In genomic region chr2:60808822-60809221, GRCm38 (mm10) we compare ENCODE assay signal across 14 mouse cellular contexts.
DNase-seq lines count a peak whose midpoint lies in the region; ATAC-seq and TF ChIP-seq lines count a peak whose summit lies in the region.
"Had no signal": no experiment of that assay in that cellular context is flagged by ENCODE, and none has a peak within 500 bp of the region (broad histone marks: within the 10 kb centered on the region; RNA-seq: fewer than 3 reads in every experiment).

No protein-coding gene starts in this region.

- peaks cover 31% of the 10 kb centered on the region for H3K4me1 ChIP-seq in intestine, embryonic 16.5 days (ENCODE audit: control insufficient read depth, insufficient read depth, low read length)
- peaks cover 27% of the 10 kb centered on the region for H3K4me1 ChIP-seq in intestine, embryonic 15.5 days (replicated peaks)
- H3K4me1 ChIP-seq in ES-E14 (ENCODE audit: control insufficient read depth in 2 of 2, insufficient read depth in 2 of 2, low read length in 2 of 2, poor library complexity in 1 of 2), result peaks cover 11 to 25% of the 10 kb centered on the region in 2 experiments
- H3K4me1 ChIP-seq in liver, embryonic 16.5 days (ENCODE audit: control insufficient read depth, low read depth, low read length), result peaks cover 16% of the 10 kb centered on the region

- no peak for TF ChIP-seq CTCF in gastrocnemius, adult 2 months (IDR thresholded peaks at IDR 0.05)

- in situ Hi-C loops in ES-E14 (cut with MboI; ENCODE audit: low sequenced_read_pairs in 2 of 2, unreplicated experiment in 2 of 2), result no loop called here

- no peaks in the 10 kb centered on the region for H3K27me3 ChIP-seq in intestine, embryonic 16.5 days (replicated peaks; ENCODE audit: control insufficient read depth, insufficient read depth, low read length)
- no peaks in the 10 kb centered on the region for H3K27me3 ChIP-seq in intestine, embryonic 15.5 days (replicated peaks)
- H3K27me3 ChIP-seq in liver, embryonic 16.5 days (ENCODE audit: control insufficient read depth, insufficient read depth, low read depth, low read length), result no peaks in the 10 kb centered on the region

- 80% methylated on average over 6 of the region's 6 CpGs for WGBS in intestine, embryonic 16.5 days
- WGBS in intestine, embryonic 15.5 days, result 83% methylated on average over 6 of the region's 6 CpGs
- WGBS in liver, embryonic 16.5 days (ENCODE audit: insufficient replicate concordance), result 61% methylated on average over 6 of the region's 6 CpGs

- no peaks in the 10 kb centered on the region for H3K36me3 ChIP-seq in intestine, embryonic 16.5 days (ENCODE audit: control insufficient read depth, insufficient read depth, low read length)
- no peaks in the 10 kb centered on the region for H3K36me3 ChIP-seq in intestine, embryonic 15.5 days
- H3K36me3 ChIP-seq in ES-E14 (ENCODE audit: control insufficient read depth, insufficient read depth, low read length, poor library complexity, severe bottlenecking), result no peaks in the 10 kb centered on the region
- H3K36me3 ChIP-seq in liver, embryonic 16.5 days (ENCODE audit: control insufficient read depth, insufficient read depth), result no peaks in the 10 kb centered on the region

- H3K27ac ChIP-seq in gastrocnemius, adult 2 months, result peak overlapping the region; percentile 68
- peak overlapping the region; percentile 54; the same call in 1 of the 2 replicates for H3K27ac ChIP-seq in intestine, embryonic 16.5 days (ENCODE audit: low read length)
- H3K27ac ChIP-seq in intestine, embryonic 15.5 days, result no peak overlapping the region
- H3K27ac ChIP-seq in ES-E14 (ENCODE audit: insufficient read depth, low read depth, low read length, poor library complexity, severe bottlenecking), result no peak overlapping the region; the same call in 1 of the 2 replicates
- H3K27ac ChIP-seq in liver, embryonic 16.5 days (ENCODE audit: low read length), result peak overlapping the region; percentile 48
- H3K27ac ChIP-seq: left cerebral cortex, adult 2 months had no signal

- H3K4me2 ChIP-seq in intestine, embryonic 16.5 days (ENCODE audit: low read depth, low read length), result no peak overlapping the region
- H3K4me2 ChIP-seq in intestine, embryonic 15.5 days (replicated peaks), result no peak overlapping the region
- H3K4me2 ChIP-seq in liver, embryonic 16.5 days (ENCODE audit: low read depth, low read length), result no peak overlapping the region

- DNase-seq in gastrocnemius, adult 2 months, result no peak
- DNase-seq in gastrocnemius, postnatal 25 days, result no peak
- no peak for DNase-seq in ES-E14 (ENCODE audit: low read depth, low spot score)
- DNase-seq in natural killer cell, adult 2 months (ENCODE audit: low spot score in 2 of 2), result no peak
- DNase-seq: cerebellum, postnatal 10 days; lung, postnatal 14 days; retina, postnatal 1 day; thymus, postnatal 4 days had no signal

- no peak overlapping the region for H3K4me3 ChIP-seq in gastrocnemius, adult 2 months
- H3K4me3 ChIP-seq in intestine, embryonic 16.5 days (ENCODE audit: low read length), result no peak overlapping the region
- H3K4me3 ChIP-seq in intestine, embryonic 15.5 days (replicated peaks), result no peak overlapping the region
- no peak overlapping the region for H3K4me3 ChIP-seq in ES-E14 (ENCODE audit: insufficient read depth in 1 of 2, low read depth in 1 of 2, low read length in 2 of 2, poor library complexity in 1 of 2, severe bottlenecking in 1 of 2)
- no peak overlapping the region for H3K4me3 ChIP-seq in liver, embryonic 16.5 days (ENCODE audit: low read depth, low read length)
- H3K4me3 ChIP-seq: left cerebral cortex, adult 2 months had no signal

- no peaks in the 10 kb centered on the region for H3K9me3 ChIP-seq in intestine, embryonic 16.5 days (ENCODE audit: control insufficient read depth, low read length)
- no peaks in the 10 kb centered on the region for H3K9me3 ChIP-seq in intestine, embryonic 15.5 days
- H3K9me3 ChIP-seq in ES-E14 (ENCODE audit: control insufficient read depth, insufficient read depth, low read depth, low read length), result no peaks in the 10 kb centered on the region
- H3K9me3 ChIP-seq in liver, embryonic 16.5 days (replicated peaks; ENCODE audit: control insufficient read depth, low read length), result no peaks in the 10 kb centered on the region
- H3K9me3 ChIP-seq: G1E had no signal

- no peak for ATAC-seq in intestine, embryonic 16.5 days
- no peak for ATAC-seq in intestine, embryonic 15.5 days
- ATAC-seq in liver, embryonic 16.5 days (ENCODE audit: low read depth), result 0 out of 2 replicates have a peak, but pooled peaks have one; percentile 19
- ATAC-seq in inflammation-experienced regulatory T-cells, adult 6 months, result no peak

- intact Hi-C loops in gastrocnemius, adult 2 months (cut with DNase I), result loop anchor here (5.0 kb wide), 1 partner anchor 73 kb away; no protein-coding TSS in a partner anchor

- H3K9ac ChIP-seq in intestine, embryonic 16.5 days (ENCODE audit: low read depth, low read length), result no peak overlapping the region
- H3K9ac ChIP-seq in intestine, embryonic 15.5 days, result no peak overlapping the region
- H3K9ac ChIP-seq in ES-E14 (ENCODE audit: insufficient read depth, low read depth, low read length, poor library complexity, severe bottlenecking), result 0 out of 2 replicates have a peak overlapping the region, but pooled peaks have one; percentile 20
- no peak overlapping the region for H3K9ac ChIP-seq in liver, embryonic 16.5 days (ENCODE audit: low read depth, low read length)

TF ChIP-seq in ES-E14, 5 proteins besides CTCF, POLR2A, EP300 and RAD21:
- TF ChIP-seq ZNF384 (IDR thresholded peaks at IDR 0.05; ENCODE audit: low read depth, low read length), result no peak
- TF ChIP-seq ZC3H11A (IDR thresholded peaks at IDR 0.05; ENCODE audit: borderline replicate concordance, low read depth, low read length), result no peak
- TF ChIP-seq HCFC1 (IDR thresholded peaks at IDR 0.05; ENCODE audit: borderline replicate concordance, insufficient read depth, low read length), result no peak
- no peak for TF ChIP-seq MAFK (IDR thresholded peaks at IDR 0.05; ENCODE audit: insufficient read depth, low read depth, low read length)
- TF ChIP-seq CHD2 (IDR thresholded peaks at IDR 0.05; ENCODE audit: low read depth, low read length), result no peak

Comparison
In these comparisons a context has a peak if more than half of its experiments do, and no peak if none do; other contexts are left out.
1. H3K27ac ChIP-seq: peak in gastrocnemius, adult 2 months (single experiment), intestine, embryonic 16.5 days (single experiment) and liver, embryonic 16.5 days (single experiment); none in intestine, embryonic 15.5 days (single experiment) and ES-E14 (single experiment).